Mouse (Mus musculus) kidney, embryonic 16.5 days (tissue): ENCODE results near the gene Slco4a1. TPM values are rescaled to one million over a fixed set of nuclear protein-coding genes. Genes with fewer than 3 reads are reported as not detected.

ENCODE experiments used
- ATAC-seq: fragments of 200-750 bp; cut with Nextera tagmentation; 2 replicates; pipeline ENCODE4 v1.8.0; 2017; ENCODE audit warnings: moderate TSS enrichment; ENCODE audit not compliant: low FRiP score, low TSS enrichment
- H3K27ac ChIP-seq: fragments of 300-500 bp; sonication (generic); 2 replicates; pipeline ENCODE4 v1.5.1; 2014; ENCODE audit warnings: low read length
- H3K27me3 ChIP-seq: fragments of 300-500 bp; sonication (generic); 2 replicates; pipeline ENCODE4 v1.6.1; 2014; ENCODE audit warnings: low read length, control low read depth, mixed read lengths; ENCODE audit not compliant: insufficient read depth
- H3K36me3 ChIP-seq: fragments of 300-500 bp; sonication (generic); 2 replicates; pipeline ENCODE4 v1.6.1; 2014; ENCODE audit warnings: low read length, control low read depth, mixed read lengths; ENCODE audit not compliant: insufficient read depth
- H3K4me1 ChIP-seq: fragments of 300-500 bp; sonication (generic); 2 replicates; pipeline ENCODE4 v1.6.1; 2014; ENCODE audit warnings: low read length, control low read depth, mixed read lengths; ENCODE audit not compliant: insufficient read depth
- H3K4me2 ChIP-seq: fragments of 300-500 bp; sonication (generic); replicated peaks from 2 replicates; pipeline ENCODE4 v1.6.1; 2014; ENCODE audit warnings: low read depth, low read length
- H3K4me3 ChIP-seq: fragments of 300-500 bp; sonication (generic); 2 replicates; pipeline ENCODE4 v1.5.1; 2014; ENCODE audit warnings: mild to moderate bottlenecking, low read length
- H3K9ac ChIP-seq: fragments of 300-500 bp; sonication (generic); replicated peaks from 2 replicates; pipeline ENCODE4 v1.6.1; 2014; ENCODE audit warnings: low read length
- H3K9me3 ChIP-seq: fragments of 300-500 bp; sonication (generic); 2 replicates; pipeline ENCODE4 v1.6.1; 2016; ENCODE audit warnings: low read length, control low read depth
- WGBS: fragments of 180-500 bp; shearing (Covaris S2); extraction: QIAGEN DNeasy Blood & Tissue Kit; methylation state at CpG from one replicate; pipeline ENCODE4 v1.1.7; 2014; 5-methylcytosine and 5-hydroxymethylcytosine counted together
- polyA plus RNA-seq: library from polyadenylated mRNA; unstranded; fragments of >200 nt; fragmentation: Nextera tagmentation; extraction: Ambion mirVana; gene quantifications from 2 replicates; pipeline ENCODE4 v1.2.1, GENCODE M21; 2015

Gene Slco4a1
- polyA plus RNA-seq, 1 experiment from 2014 or later, result 3.3 TPM

GRCm38 (mm10) chr2:180513835-180514234 is 57.8 kb downstream of the Slco4a1 start:
- no peak overlapping the region for H3K9ac ChIP-seq
- no peak overlapping the region for H3K4me2 ChIP-seq
- H3K27me3 ChIP-seq, result no peaks in the 10 kb centered on the region
- H3K4me3 ChIP-seq, result no peak overlapping the region
- H3K4me1 ChIP-seq, result peaks cover 29% of the 10 kb centered on the region
- H3K27ac ChIP-seq, result no peak overlapping the region
- 53% methylated on average over 4 of the region's 4 CpGs for WGBS
- H3K9me3 ChIP-seq, result no peaks in the 10 kb centered on the region
- ATAC-seq, result no peak
- H3K36me3 ChIP-seq, result no peaks in the 10 kb centered on the region

GRCm38 (mm10) chr2:180521437-180522221 is 65.6 kb downstream of the Slco4a1 start:
- ATAC-seq, result no peak
- 85% methylated on average over 5 of the region's 5 CpGs for WGBS
- H3K27me3 ChIP-seq, result no peaks in the 10 kb centered on the region

GRCm38 (mm10) chr2:180522825-180523224 is 66.8 kb downstream of the Slco4a1 start:
- no peak for ATAC-seq
- Histone ChIP-seq H3K4me3 (no peak overlapping the region), H3K4me2 (no peak overlapping the region), H3K9ac (no peak overlapping the region), H3K27me3 (no peaks in the 10 kb centered on the region), H3K36me3 (no peaks in the 10 kb centered on the region), H3K27ac (no peak overlapping the region), H3K9me3 (no peaks in the 10 kb centered on the region), H3K4me1 (no peaks in the 10 kb centered on the region)
- WGBS, result 56% methylated on average over 4 of the region's 4 CpGs

More at GRCm38 (mm10) chr2:180521437-180522221, 65.6 kb downstream of the Slco4a1 start:
- Histone ChIP-seq H3K9me3 (no peaks in the 10 kb centered on the region), H3K4me1 (no peaks in the 10 kb centered on the region), H3K4me2 (no peak overlapping the region), H3K4me3 (no peak overlapping the region), H3K27ac (no peak overlapping the region), H3K36me3 (no peaks in the 10 kb centered on the region), H3K9ac (no peak overlapping the region)

Other genes with a start within 250 kb of the Slco4a1 start
- 53.1 and 57.4 TPM in 2 replicates for gene Lama5, start 230.4 kb upstream of the Slco4a1 start, polyA plus RNA-seq
- 435 and 485 TPM in 2 replicates for gene Rps21, start 198.9 kb upstream of the Slco4a1 start, polyA plus RNA-seq
- gene Cables2, start 182.7 kb upstream of the Slco4a1 start, polyA plus RNA-seq, result 6.7 and 11.2 TPM in 2 replicates
- gene Rbbp8nl, start 166.4 kb upstream of the Slco4a1 start, polyA plus RNA-seq, result 1.5 and 1.6 TPM in 2 replicates
- 3.9 and 4.6 TPM in 2 replicates for gene Gata5, start 121.5 kb upstream of the Slco4a1 start, polyA plus RNA-seq
- 7.4 and 10.2 TPM in 2 replicates for gene Ntsr1, start 43.7 kb downstream of the Slco4a1 start, polyA plus RNA-seq
- 43.7 and 43.9 TPM in 2 replicates for gene Mrgbp, start 125.1 kb downstream of the Slco4a1 start, polyA plus RNA-seq
- 67.3 and 69.3 TPM in 2 replicates for gene Ogfr, start 133.0 kb downstream of the Slco4a1 start, polyA plus RNA-seq
- gene Col9a3, start 141.5 kb downstream of the Slco4a1 start, polyA plus RNA-seq, result 9.5 and 9.8 TPM in 2 replicates
- gene Tcfl5, start 186.5 kb downstream of the Slco4a1 start, polyA plus RNA-seq, result 0.09 and 0.15 TPM in 2 replicates